Mouse (Mus musculus) small intestine, adult 2 months (tissue): ENCODE results near the gene Slc6a9.

Experiments used
- CTCF ChIP-seq: fragments of 200-500 bp; IDR thresholded peaks from 2 replicates; pipeline ENCODE4 v1.5.1; 2012; ENCODE audit warnings: low read depth, mild to moderate bottlenecking, control low read depth, inconsistent platforms, low read length, moderate library complexity, mixed read lengths; ENCODE audit not compliant: insufficient replicate concordance, insufficient read length; ENCODE audit errors: extremely low read depth
- POLR2A ChIP-seq: fragments of 200-500 bp; IDR thresholded peaks from 2 replicates; pipeline ENCODE4 v1.6.1; 2012; ENCODE audit warnings: low read depth, mild to moderate bottlenecking, control low read depth, inconsistent platforms, low read length, moderate library complexity

GRCm38 (mm10) chr4:117887920-117888319 is 53.6 kb downstream of the Slc6a9 start:
- TF ChIP-seq POLR2A (no peak), CTCF (no peak)
